Mouse (Mus musculus) granulocyte monocyte progenitor cell, adult 5-6 weeks (primary cell): ENCODE data around the gene Sh3d19. TPM values are rescaled to one million over a fixed set of nuclear protein-coding genes. Genes with fewer than 3 reads are reported as not detected.

Source experiments
- total RNA-seq, 2 experiments: library from RNA; stranded (forward) in 1 of 2; stranded (reverse) in 1 of 2; fragments of 200-712, 200-1000 nt in 1 of 2; fragments of >200 nt in 1 of 2; fragmentation: Nextera tagmentation in 1 of 2; gene quantifications; 2 replicates each; pipeline ENCODE4 v1.2.3; 2014 to 2017

The Sh3d19 gene
- total RNA-seq, 2 experiments from 2014 or later, result 4.2 to 10.6 TPM

Other genes starting within 250 kb of the Sh3d19 start
- not detected in 2 replicates for gene Fam160a1, start 153.8 kb upstream of the Sh3d19 start, total RNA-seq (2014; fragmentation: Nextera tagmentation)
- not detected in 2 replicates for gene Fam160a1, start 153.8 kb upstream of the Sh3d19 start, total RNA-seq (2017)
- gene Glt28d2, start 83.6 kb upstream of the Sh3d19 start, total RNA-seq (2014; fragmentation: Nextera tagmentation), result not detected in 2 replicates
- gene Glt28d2, start 83.6 kb upstream of the Sh3d19 start, total RNA-seq (2017), result not detected in 2 replicates
- not detected in 2 replicates for gene Gm37240, start 83.6 kb upstream of the Sh3d19 start, total RNA-seq (2014; fragmentation: Nextera tagmentation)
- not detected in 2 replicates for gene Gm37240, start 83.6 kb upstream of the Sh3d19 start, total RNA-seq (2017)
- gene Prss48, start 31.4 kb downstream of the Sh3d19 start, total RNA-seq (2014; fragmentation: Nextera tagmentation), result not detected in 2 replicates
- gene Prss48, start 31.4 kb downstream of the Sh3d19 start, total RNA-seq (2017), result not detected in 2 replicates
- 3,744 and 3,748 TPM in 2 replicates for gene Rps3a1, start 171.6 kb downstream of the Sh3d19 start, total RNA-seq (2014; fragmentation: Nextera tagmentation)
- gene Rps3a1, start 171.6 kb downstream of the Sh3d19 start, total RNA-seq (2017), result 6,425 and 6,963 TPM in 2 replicates